Mouse (Mus musculus) left cerebral cortex, postnatal 10 days (tissue): ENCODE data around the gene Trim46. TPM values are rescaled to one million over a fixed set of nuclear protein-coding genes. Genes with fewer than 3 reads are reported as not detected.

Experiments
- DNase-seq, 2 experiments: peaks; one replicate each; pipeline ENCODE4 v3.0.0; 2021 to 2022; ENCODE audit warnings: low spot score in 2 of 2, mixed read lengths in 1 of 2; ENCODE audit errors: extremely low spot score in 1 of 2
- intact Hi-C: fragments of 180-260 bp; cut with DNase I; formaldehyde crosslinking; loops from one replicate; pipeline ENCODE4 v1.15.1; 2025
- total RNA-seq, 2 experiments: library from RNA; stranded (reverse); gene quantifications; 2 replicates each; pipeline ENCODE4 v1.2.3; 2021

Trim46 gene
- total RNA-seq, 2 experiments from 2014 or later = 112 to 118 TPM

DNA sequence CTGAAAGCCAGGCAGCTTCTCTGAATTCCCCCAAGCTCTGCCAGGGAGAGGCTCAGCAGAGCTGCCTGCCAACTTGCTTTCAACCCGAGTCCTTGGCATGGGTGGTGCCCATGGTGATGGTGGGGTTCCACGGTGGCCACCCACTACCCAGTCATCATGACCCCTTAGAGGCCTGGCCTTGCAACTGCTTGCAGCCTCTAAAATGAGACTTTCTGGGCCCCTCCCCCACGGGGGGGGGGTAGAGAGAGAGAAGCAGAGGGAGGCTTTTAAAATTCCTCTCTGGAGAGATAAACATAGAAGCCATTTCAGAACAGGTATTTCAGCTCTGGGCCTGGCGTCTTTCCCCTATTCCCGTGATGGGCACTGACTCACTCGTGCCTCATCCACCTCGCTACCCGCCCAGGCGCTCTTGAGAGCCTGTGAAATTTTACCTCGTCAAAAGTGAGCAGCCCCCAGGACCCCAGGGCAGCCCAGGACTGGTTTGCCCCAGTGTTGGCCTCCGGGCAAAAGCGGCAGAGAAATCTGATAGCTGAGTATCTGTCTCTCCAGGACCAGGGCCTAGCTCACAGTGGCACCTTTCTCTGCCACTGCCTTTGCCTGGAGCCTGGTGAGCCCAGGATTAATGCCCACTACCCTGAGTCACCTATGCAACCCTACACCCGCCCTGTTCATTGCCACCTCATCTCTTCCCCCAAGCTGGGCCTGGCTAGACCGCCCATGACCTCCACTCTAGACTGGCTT is 31.3 kb upstream of the Trim46 start:
- intact Hi-C loops = no loop called here
- peak in 1 of 2 experiments; percentile 47 for DNase-seq

DNA sequence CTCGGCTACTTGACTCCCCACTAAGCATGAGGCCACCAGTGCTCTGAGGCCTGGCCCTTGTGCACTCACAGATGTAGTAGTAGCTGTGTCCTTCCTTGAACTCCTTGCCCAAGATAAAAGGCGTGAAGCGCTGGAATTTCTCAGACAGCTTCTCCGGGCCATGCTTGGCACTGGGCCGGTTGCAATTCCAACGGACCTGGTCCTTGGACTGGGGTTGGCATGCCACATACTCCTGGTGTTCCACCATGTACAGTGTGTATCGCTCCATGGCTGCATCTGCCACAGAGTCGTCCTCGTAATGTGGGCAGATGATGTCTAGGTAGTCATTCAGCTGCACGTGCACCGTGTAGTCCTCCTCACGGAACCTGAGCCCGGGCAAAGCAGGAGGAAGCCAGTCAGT is 30.0 kb upstream of the Trim46 start:
- intact Hi-C loops = no loop called here
- DNase-seq = no peak

DNA sequence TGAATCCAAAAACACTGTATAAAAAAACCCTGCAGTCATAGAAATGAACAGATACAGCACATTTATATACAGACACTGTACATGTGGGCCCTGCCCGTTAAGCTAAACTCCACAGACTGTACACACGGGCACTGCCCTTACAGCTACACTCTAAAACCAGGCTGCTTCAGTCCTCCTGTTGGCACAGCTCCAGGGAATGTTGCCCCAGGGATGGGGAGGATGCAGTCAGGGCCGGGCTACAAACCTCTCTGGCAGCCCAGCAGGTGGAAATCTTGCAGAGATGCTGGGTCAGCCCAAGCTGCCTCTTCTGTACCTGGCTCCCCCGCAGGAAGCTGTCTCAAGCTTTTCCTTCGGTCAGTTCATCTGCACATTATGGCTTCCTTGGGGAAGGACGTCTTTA is 25.7 kb upstream of the Trim46 start:
- no peak for DNase-seq
- intact Hi-C loops = no loop called here

DNA sequence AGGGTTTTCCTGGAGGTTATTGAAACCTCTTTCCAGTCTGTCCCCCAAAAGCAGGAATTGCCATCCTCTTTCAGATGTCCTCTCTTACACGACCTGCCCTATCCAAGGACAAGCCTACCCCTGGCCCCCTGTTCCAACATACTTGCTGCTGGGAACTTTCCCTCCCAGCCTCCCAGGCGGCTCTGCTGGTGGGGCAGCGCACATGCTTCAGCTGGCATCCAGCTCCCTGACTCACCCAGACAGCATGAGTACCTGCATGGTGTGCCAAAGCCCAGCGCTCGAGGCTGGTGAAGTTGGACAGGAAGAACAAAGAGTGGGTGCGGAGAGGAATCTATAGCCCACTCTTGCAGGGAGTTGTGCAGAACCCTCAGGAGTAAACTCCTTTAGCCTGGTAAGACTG is 24.8 kb upstream of the Trim46 start:
- DNase-seq = peak in 1 of 2 experiments; percentile 62
- intact Hi-C loops = no loop called here

DNA sequence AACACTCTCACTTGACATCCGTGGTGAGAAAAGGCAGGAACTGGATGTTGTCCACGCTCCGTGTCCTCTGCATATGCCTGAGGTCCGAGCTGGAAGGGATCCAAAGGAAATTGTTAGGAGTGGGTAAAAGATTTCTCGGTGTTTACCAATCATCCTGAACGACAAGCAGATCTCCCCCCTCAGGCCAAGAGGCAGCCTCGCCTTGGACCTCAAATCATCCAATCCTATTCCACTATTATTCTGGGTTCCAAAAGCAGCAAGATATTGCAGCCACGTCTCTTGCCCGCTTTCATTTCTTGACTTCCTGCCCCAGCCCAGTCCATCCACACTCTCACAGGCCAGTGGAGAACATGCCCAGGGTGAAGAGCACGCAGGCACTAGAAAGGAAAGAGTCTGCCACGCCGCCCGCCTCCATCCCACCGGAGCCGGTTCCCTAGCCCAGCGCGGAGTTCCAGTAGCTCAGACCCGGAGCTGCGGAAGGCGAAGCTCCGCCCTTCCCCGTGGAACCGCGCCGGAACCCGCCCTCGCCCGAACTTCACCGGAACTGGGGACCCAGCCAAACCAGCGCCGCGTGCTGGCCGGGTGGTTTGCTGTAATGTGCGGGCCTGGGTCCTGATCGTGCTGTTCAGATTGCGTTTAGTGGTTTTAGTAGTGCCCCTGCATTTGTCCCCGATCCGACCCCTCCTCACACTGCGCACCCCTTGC is 24.1 kb upstream of the Trim46 start, which contains the start of gene Slc50a1:
Gene Slc50a1 (minus strand): TSS at position 520 of the 705 bp plus-strand sequence.
- intact Hi-C loops = no loop called here
- peak; percentile 73 to 93 for DNase-seq

DNA sequence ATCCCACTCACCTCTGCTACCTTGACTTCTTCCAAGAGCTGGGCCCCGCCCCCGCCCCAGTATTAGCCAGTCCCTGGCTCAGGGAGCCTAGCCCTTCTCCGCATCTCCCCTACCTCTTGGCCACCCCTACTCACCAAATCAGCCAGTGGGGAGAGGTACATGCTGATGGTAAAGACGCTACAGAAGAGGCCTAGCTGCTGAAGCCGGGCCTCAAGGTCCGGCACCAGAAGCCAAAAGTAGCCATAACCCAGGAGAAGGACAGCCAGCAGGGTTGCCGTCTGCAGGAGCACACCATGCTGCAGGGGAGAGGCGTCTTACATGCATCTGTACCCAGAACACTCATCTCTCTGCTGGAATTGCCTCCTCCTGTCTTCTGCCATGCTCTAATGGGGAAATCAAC is 22.8 kb upstream of the Trim46 start:
- intact Hi-C loops = loop anchor here (10.0 kb wide), 1 partner anchor 586 kb away; no protein-coding TSS in a partner anchor

DNA sequence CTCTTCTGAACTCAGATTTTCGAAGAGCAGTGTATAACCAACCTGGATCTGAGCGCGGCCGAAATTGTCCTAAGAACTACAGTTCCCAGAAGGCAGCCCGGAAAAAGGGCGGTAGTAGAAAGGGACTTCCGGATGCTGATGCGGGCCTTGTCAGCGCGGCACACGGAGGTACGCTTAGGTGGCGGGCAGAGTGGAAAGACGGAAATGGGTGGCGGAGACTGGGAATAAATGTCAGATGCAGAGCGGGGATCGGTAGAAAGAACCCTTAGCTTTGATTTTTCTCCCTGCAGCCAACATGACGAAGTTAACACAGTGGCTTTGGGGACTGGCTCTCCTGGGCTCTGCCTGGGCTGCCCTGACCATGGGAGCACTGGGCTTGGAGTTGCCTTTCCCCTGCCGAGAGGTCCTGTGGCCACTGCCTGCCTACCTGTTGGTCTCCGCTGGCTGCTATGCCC is 20.4 kb upstream of the Trim46 start:
- intact Hi-C loops = loop anchor here (10.0 kb wide), 1 partner anchor 588 kb away; no protein-coding TSS in a partner anchor
- peak; percentile 78 to 80 for DNase-seq

More for the DNA sequence above, 22.8 kb upstream of the Trim46 start:
- DNase-seq = no peak

DNA sequence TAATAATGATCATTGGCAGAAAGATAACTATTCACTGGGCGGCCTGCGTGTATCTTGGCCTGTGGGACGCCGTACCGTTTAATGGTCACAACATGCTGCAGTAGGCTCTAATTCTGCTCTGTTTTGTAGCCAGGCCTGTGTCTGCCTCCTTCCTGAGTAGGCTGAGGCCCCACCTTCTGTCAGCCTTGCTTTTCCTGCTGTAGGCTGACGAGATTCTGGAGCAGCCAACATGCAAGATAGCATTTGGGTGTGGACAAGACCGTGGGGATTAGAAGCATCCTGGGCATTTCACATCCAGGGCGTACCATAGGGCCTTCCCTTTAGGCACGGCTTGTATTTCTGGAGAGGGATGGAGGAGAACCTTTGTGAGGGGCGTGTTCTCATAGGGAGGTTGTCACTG is 16.3 kb upstream of the Trim46 start:
- intact Hi-C loops = loop anchor here (10.0 kb wide), 1 partner anchor 592 kb away; no protein-coding TSS in a partner anchor
- no peak for DNase-seq

DNA sequence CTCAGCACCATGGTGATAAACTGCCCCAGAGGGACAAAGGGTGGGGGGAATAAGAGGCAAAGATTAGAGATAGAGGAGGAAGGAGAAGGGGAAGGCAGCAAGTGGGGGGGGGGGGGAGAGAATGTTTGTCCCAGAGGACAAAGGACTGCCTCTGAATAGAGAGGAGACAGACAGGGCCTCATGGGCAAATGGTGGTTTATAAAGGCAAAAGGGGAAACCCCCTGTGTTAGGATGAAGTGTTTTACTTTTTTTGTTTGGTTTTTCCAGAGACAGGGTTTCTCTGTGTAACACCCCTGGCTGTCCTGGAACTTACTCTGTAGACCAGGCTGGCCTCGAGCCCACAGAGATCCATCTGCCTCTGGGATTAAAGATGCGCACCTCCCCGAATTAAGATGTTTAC is 14.1 kb upstream of the Trim46 start:
- no peak for DNase-seq
- intact Hi-C loops = loop anchor here (10.0 kb wide), 1 partner anchor 595 kb away; no protein-coding TSS in a partner anchor

DNA sequence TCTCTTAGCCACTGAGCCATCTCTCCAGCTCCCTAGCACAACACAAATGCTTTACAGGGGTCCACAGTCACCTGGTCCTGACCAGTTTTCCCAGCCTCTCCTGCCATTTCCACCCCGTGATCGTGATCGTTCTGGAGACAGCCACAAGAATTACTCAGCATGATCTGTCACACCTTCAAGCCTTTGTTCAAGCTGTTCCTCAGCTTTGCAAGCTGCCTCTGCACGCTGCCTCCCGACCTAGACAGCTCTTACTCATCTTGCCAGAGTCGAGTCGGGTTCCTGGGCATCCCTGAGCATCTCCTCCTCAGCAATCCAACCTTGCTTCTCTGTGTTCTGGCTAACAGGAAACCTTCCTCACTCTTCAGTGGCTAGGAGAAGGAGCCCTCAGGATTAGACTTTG is 13.0 kb upstream of the Trim46 start, which contains the start of gene Dpm3:
Gene Dpm3 (plus strand): TSS at position 283 of the 400 bp plus-strand sequence.
- intact Hi-C loops = no loop called here
- DNase-seq = no peak

DNA sequence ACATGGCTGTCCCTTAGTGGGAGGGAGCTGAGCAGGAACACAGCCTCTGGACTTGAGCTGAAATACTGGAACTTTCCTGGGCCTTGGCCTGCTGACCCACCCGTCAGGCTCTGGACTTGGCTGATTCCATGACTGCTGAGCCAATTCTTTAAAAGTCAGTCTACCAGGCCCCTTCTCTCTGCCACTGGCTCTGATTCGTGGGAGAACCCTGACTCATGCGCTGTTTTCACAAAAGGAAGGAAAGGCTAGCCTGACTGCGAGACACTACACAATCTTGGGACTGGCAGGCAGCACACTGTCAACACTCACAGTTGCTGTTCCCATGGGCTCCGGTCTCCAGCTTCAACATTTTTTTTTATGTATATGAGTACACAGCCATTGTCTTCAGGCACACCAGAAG is 10.1 kb upstream of the Trim46 start:
- intact Hi-C loops = no loop called here
- DNase-seq = no peak

DNA sequence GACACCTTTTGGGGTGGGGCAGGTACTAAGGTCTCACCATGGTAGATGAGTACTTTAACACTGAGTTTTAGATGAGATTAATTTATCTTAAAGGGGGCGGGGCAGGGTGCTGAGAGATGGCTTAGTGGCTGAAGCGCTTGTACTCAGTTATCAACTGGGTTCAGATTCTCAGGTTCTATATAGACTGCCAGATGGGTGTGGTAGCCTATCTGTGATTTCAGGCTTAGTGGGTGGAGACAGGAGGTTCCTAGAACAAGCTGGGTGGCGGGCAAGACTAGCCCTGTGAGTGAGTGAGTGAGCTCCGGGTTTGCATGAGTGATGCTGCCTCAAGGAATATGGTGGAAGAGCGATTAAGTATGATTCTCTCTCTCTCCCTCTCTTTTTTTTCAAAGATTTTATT is 8.9 kb upstream of the Trim46 start:
- intact Hi-C loops = loop anchor here (5.0 kb wide), 1 partner anchor 42 kb away; no protein-coding TSS in a partner anchor
- no peak for DNase-seq

DNA sequence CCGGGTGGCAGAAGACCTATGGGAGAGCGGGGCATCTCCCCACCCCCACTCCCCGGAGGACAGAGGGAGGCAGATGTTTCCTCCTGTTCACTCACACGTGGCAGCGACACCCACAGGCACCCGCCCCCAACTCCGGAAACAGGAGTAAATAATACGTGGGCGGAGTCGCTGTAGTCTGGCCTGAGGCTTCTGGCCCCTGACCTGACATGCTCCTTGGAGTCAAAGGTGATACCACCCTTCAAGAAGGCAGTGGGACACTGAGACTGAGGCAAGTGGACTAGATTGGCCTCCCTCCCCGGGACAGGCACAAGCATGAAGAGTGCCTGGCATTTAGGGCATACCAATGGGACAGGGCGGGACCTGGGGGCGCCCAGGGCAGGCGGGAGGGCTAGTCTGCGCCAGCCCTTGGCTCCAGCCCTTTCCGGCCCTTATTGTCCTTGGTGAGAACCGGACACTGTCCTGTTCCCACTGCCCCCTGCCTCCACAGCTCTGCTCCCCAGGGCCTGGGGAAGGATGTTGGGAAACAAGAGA is 5.3 kb upstream of the Trim46 start:
- intact Hi-C loops = loop anchor here (5.0 kb wide), 1 partner anchor 46 kb away; no protein-coding TSS in a partner anchor
- DNase-seq = peak in 1 of 2 experiments; percentile 84

DNA sequence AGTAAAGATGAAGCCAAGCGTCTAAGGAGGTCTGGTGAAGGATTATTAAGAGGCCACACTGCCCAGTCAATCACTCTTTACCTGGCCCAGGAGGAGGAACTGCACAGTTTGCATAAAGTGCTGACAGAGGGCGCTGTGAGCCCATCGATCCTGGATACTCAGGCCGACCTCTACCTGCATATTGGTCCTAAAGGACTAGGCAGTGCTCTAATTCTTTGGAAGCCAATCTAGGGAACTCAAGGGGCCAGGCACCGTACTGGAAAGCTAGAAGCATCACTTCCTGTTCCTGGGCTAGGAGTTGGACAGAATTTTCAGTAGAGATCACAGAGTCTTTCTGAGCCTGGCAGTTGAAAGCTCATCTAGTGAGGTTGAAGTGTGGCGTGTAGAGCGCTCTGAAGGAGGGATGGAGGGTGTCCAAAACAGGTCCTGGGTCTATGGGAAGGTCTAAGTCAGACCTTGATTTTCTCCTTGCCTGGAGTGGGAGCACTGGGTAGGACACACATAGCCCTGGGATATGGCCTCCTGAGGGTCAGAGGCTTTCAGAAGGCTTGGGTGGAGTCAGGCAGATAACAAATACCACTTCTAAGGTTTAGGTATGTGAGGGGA is 4.4 kb upstream of the Trim46 start:
- no peak for DNase-seq
- intact Hi-C loops = loop anchor here (5.0 kb wide), 1 partner anchor 47 kb away; no protein-coding TSS in a partner anchor

DNA sequence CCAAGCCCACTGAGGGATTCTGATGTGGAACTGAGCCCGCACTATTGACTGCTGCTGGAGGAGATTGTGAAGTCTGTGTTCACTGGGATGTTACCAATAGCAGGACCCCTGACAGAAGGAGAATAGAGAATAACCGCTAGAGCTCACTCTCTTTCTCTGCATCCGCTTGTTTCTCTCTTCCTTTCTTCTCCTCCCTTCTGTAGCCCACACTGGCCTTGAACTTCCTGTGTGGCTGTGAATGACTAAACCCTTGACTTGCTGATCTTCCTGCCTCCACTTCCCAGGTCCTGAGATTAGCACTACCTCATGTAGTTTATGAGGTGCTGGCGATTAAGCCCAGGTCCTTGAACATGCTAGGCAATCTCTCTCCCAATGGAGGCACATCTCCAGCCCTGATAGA is 1.4 kb upstream of the Trim46 start:
- intact Hi-C loops = loop anchor here (5.0 kb wide), 1 partner anchor 35 kb away; the partner anchor contains the start of gene Efna1
- no peak for DNase-seq

DNA sequence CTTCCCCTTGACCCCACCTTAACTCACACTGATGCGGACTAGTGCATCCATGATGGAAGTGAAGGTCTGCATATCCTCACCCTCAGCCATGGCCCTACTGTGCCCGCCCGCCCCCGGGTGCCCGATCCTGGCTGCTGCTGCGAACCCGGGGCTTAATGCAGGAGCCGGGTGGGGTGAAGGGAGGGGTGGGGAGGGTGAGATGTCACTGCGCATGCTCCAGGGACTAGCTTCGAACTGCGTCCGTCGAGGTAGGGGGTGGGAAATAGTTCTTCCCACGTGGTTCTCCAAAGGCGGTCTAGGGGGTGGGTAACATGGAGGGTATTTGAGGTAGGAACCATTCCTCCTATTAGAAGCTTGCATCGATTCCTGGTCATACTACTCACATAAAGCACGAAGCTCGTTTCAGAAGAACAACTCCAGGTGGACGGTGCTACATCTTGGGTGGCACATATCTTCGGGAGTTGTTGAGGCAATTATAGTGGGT is 379 bp downstream of the Trim46 start, which contains the start of gene Krtcap2:
Gene Krtcap2 (plus strand): TSS at position 279 of the 484 bp plus-strand sequence.
- intact Hi-C loops = loop anchor here (5.0 kb wide), 1 partner anchor 37 kb away; the partner anchor contains the start of gene Efna1
- peak; percentile 82 to 84 for DNase-seq

DNA sequence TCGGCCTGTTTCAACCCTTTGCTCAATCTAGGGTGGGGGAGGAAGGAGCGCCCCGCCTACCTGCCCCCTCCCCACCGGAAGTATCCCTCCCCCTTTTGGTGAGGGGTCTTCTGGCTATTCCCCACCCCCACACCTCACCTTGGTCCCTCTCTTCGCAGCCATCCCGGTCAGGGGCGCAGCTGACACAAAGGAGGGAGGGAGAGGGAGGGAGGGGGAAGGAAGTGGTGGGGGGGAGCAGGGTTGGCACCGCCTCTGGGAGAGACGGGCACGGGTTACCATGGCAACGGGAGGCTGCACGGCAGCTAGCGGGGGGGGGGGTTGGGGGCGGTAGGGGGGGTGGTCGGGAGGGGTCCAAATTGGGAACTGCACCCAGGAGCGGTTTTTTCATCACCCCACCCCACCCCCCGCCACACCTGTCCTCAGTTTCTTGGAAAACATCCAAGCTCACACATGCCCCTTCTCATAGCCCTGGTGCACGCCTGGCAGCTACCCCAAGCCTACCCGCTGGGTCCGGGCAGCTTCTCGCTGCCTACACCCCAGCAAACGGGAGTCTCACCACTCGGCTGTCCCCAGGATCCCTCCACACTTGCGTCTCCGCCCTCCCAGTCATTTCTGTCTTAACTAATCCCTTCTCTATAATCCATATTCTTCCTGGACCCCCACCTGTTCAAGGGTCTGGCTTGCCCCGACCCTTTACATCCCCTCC is 974 bp downstream of the Trim46 start:
- DNase-seq = peak; percentile 72 to 90
- intact Hi-C loops = loop anchor here (5.0 kb wide), 1 partner anchor 37 kb away; the partner anchor contains the start of gene Efna1
